Mouse (Mus musculus) ES-E14 (cell line): ENCODE data around the gene Abca15.

Experiments
- CHD2 ChIP-seq: IDR thresholded peaks from 2 replicates; pipeline ENCODE4 v1.6.1; 2014; ENCODE audit warnings: mild to moderate bottlenecking, low read depth, low read length, inconsistent platforms
- ZC3H11A ChIP-seq: IDR thresholded peaks from 2 replicates; pipeline ENCODE4 v1.6.1; 2012; ENCODE audit warnings: low read depth, mild to moderate bottlenecking, inconsistent platforms, low read length, borderline replicate concordance
- ZNF384 ChIP-seq: IDR thresholded peaks from 2 replicates; pipeline ENCODE4 v1.6.1; 2012; ENCODE audit warnings: low read depth, low read length, inconsistent platforms

DNA sequence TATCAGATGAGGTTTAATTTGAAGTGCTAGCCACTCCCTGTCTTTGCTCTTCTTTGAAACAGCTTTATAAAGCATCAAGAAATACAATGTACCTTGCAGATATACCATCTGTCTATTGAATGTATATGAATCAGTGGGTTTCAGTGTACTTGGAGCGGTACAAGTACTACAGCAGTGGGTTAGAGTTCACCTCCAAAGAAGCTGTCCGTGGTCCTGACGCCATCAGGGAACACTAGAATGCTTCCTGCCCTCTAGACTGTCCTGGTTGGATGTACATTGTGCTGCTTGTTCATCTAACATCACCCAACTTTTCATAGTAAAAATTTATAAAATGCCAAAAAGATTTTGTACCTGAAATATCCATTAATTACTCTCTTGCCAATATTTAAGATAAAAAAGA is 98.2 kb downstream of the Abca15 start:
- TF ChIP-seq ZC3H11A (no peak), CHD2 (no peak), ZNF384 (no peak)
